Mouse (Mus musculus) limb, embryonic 15.5 days (tissue): ENCODE results near the gene Btbd9. TPM values are rescaled to one million over a fixed set of nuclear protein-coding genes. Genes with fewer than 3 reads are reported as not detected.

Experiments used
- ATAC-seq: fragments of 200-750 bp; cut with Nextera tagmentation; 2 replicates; pipeline ENCODE4 v1.8.0; 2017; ENCODE audit warnings: low read depth, moderate TSS enrichment; ENCODE audit not compliant: insufficient number of reproducible peaks, low FRiP score, low TSS enrichment
- H3K27ac ChIP-seq: fragments of 300-500 bp; sonication (generic); 2 replicates; pipeline ENCODE4 v1.5.1; 2015; ENCODE audit warnings: moderate library complexity, mild to moderate bottlenecking, inconsistent platforms
- H3K27me3 ChIP-seq: fragments of 300-500 bp; sonication (generic); 2 replicates; pipeline ENCODE4 v1.6.1; 2015; ENCODE audit warnings: inconsistent platforms
- H3K36me3 ChIP-seq: fragments of 300-500 bp; sonication (generic); 2 replicates; pipeline ENCODE4 v1.6.1; 2015; ENCODE audit warnings: inconsistent platforms
- H3K4me1 ChIP-seq: fragments of 300-500 bp; sonication (generic); 2 replicates; pipeline ENCODE4 v1.6.1; 2015; ENCODE audit warnings: inconsistent platforms
- H3K4me2 ChIP-seq: fragments of 300-500 bp; sonication (generic); 2 replicates; pipeline ENCODE4 v1.6.1; 2015; ENCODE audit warnings: mild to moderate bottlenecking, inconsistent platforms
- H3K4me3 ChIP-seq: fragments of 300-500 bp; sonication (generic); 2 replicates; pipeline ENCODE4 v1.5.1; 2015; ENCODE audit warnings: mild to moderate bottlenecking, inconsistent platforms
- H3K9ac ChIP-seq: fragments of 300-500 bp; sonication (generic); 2 replicates; pipeline ENCODE4 v1.6.1; 2015; ENCODE audit warnings: inconsistent platforms
- H3K9me3 ChIP-seq: fragments of 300-500 bp; sonication (generic); 2 replicates; pipeline ENCODE4 v1.6.1; 2016; ENCODE audit warnings: inconsistent platforms
- WGBS: fragments of 180-500 bp; shearing (Covaris S2); methylation state at CpG from one replicate; pipeline ENCODE4 v1.1.7; 2015; 5-methylcytosine and 5-hydroxymethylcytosine counted together
- polyA plus RNA-seq: library from polyadenylated mRNA; unstranded; fragments of >200 nt; fragmentation: Nextera tagmentation; extraction: Ambion mirVana; gene quantifications from 2 replicates; pipeline ENCODE4 v1.2.1, GENCODE M21; 2015

Btbd9 gene
- polyA plus RNA-seq, 1 experiment from 2014 or later = 54.5 TPM

GRCm38 (mm10) chr17:30239458-30239857 lies 336.8 kb downstream of the Btbd9 start:
- Histone ChIP-seq H3K4me1 (peaks cover 52% of the 10 kb centered on the region), H3K27me3 (no peaks in the 10 kb centered on the region), H3K4me2 (no peak overlapping the region), H3K36me3 (no peaks in the 10 kb centered on the region), H3K4me3 (no peak overlapping the region), H3K9ac (no peak overlapping the region), H3K9me3 (no peaks in the 10 kb centered on the region), H3K27ac (peak overlapping the region; percentile 66)
- 40% methylated on average over 5 of the region's 5 CpGs for WGBS
- peak; percentile 63; the same call in 1 of the 2 replicates for ATAC-seq

GRCm38 (mm10) chr17:30237600-30237999 lies 338.7 kb downstream of the Btbd9 start:
- peaks cover 50% of the 10 kb centered on the region for H3K4me1 ChIP-seq
- ATAC-seq = no peak
- 68% methylated on average over 7 of the region's 7 CpGs for WGBS

GRCm38 (mm10) chr17:30236611-30237010 lies 339.7 kb downstream of the Btbd9 start:
- H3K27ac ChIP-seq = no peak overlapping the region
- H3K36me3 ChIP-seq = no peaks in the 10 kb centered on the region
- 54% methylated on average over 6 of the region's 6 CpGs for WGBS
- H3K27me3 ChIP-seq = no peaks in the 10 kb centered on the region
- H3K4me3 ChIP-seq = no peak overlapping the region
- H3K4me1 ChIP-seq = peaks cover 42% of the 10 kb centered on the region
- ATAC-seq = no peak
- H3K9ac ChIP-seq = no peak overlapping the region
- no peak overlapping the region for H3K4me2 ChIP-seq
- H3K9me3 ChIP-seq = no peaks in the 10 kb centered on the region

More at GRCm38 (mm10) chr17:30237600-30237999, 338.7 kb downstream of the Btbd9 start:
- Histone ChIP-seq H3K27me3 (no peaks in the 10 kb centered on the region), H3K4me3 (no peak overlapping the region), H3K27ac (no peak overlapping the region), H3K9ac (no peak overlapping the region), H3K36me3 (no peaks in the 10 kb centered on the region), H3K4me2 (no peak overlapping the region), H3K9me3 (no peaks in the 10 kb centered on the region)

- 61% methylated on average over 4 of the region's 4 CpGs for WGBS
- no peak for ATAC-seq
- peaks cover 32% of the 10 kb centered on the region for H3K4me1 ChIP-seq
- H3K27me3 ChIP-seq = no peaks in the 10 kb centered on the region
- no peak overlapping the region for H3K27ac ChIP-seq
- H3K36me3 ChIP-seq = no peaks in the 10 kb centered on the region
- H3K4me2 ChIP-seq = no peak overlapping the region
- no peak overlapping the region for H3K9ac ChIP-seq
- H3K9me3 ChIP-seq = no peaks in the 10 kb centered on the region
- no peak overlapping the region for H3K4me3 ChIP-seq
These were observed 340.9 kb downstream of the Btbd9 start for GRCm38 (mm10) chr17:30235380-30235779.

GRCm38 (mm10) chr17:30232698-30233097 lies 343.6 kb downstream of the Btbd9 start:
- no peaks in the 10 kb centered on the region for H3K27me3 ChIP-seq
- peaks cover 13% of the 10 kb centered on the region; the same call in 1 of the 2 replicates for H3K4me1 ChIP-seq
- H3K4me3 ChIP-seq = no peak overlapping the region
- no peaks in the 10 kb centered on the region for H3K9me3 ChIP-seq
- ATAC-seq = no peak
- no peak overlapping the region for H3K9ac ChIP-seq
- H3K36me3 ChIP-seq = no peaks in the 10 kb centered on the region
- no peak overlapping the region for H3K4me2 ChIP-seq
- 59% methylated on average over 4 of the region's 4 CpGs for WGBS
- H3K27ac ChIP-seq = no peak overlapping the region

- 93% methylated on average over 1 of the region's 1 CpGs for WGBS
- H3K36me3 ChIP-seq = no peaks in the 10 kb centered on the region
- H3K27me3 ChIP-seq = no peaks in the 10 kb centered on the region
- no peaks in the 10 kb centered on the region for H3K9me3 ChIP-seq
- H3K4me3 ChIP-seq = no peak overlapping the region
- no peak for ATAC-seq
- H3K4me2 ChIP-seq = no peak overlapping the region
- H3K9ac ChIP-seq = no peak overlapping the region
- no peak overlapping the region for H3K27ac ChIP-seq
- H3K4me1 ChIP-seq = peaks cover 13% of the 10 kb centered on the region; the same call in 1 of the 2 replicates
These were observed 344.8 kb downstream of the Btbd9 start for GRCm38 (mm10) chr17:30231483-30231882.

- Histone ChIP-seq H3K36me3 (no peaks in the 10 kb centered on the region), H3K9ac (no peak overlapping the region), H3K27me3 (no peaks in the 10 kb centered on the region), H3K4me2 (no peak overlapping the region), H3K4me3 (no peak overlapping the region), H3K4me1 (peaks cover 17% of the 10 kb centered on the region), H3K9me3 (no peaks in the 10 kb centered on the region), H3K27ac (no peak overlapping the region)
- ATAC-seq = no peak
- WGBS = 76% methylated on average over 4 of the region's 4 CpGs
These were observed 345.9 kb downstream of the Btbd9 start for GRCm38 (mm10) chr17:30230428-30230827.

- Histone ChIP-seq H3K4me1 (peaks cover 27% of the 10 kb centered on the region), H3K4me3 (no peak overlapping the region), H3K27me3 (no peaks in the 10 kb centered on the region), H3K36me3 (no peaks in the 10 kb centered on the region), H3K9ac (no peak overlapping the region), H3K27ac (no peak overlapping the region), H3K4me2 (no peak overlapping the region), H3K9me3 (no peaks in the 10 kb centered on the region)
- no peak for ATAC-seq
- 83% methylated on average over 10 of the region's 10 CpGs for WGBS
These were observed 347.7 kb downstream of the Btbd9 start for GRCm38 (mm10) chr17:30228439-30229215.

GRCm38 (mm10) chr17:30225030-30225740 lies 351.1 kb downstream of the Btbd9 start:
- H3K27ac ChIP-seq = peak overlapping the region; percentile 61; the same call in 1 of the 2 replicates
- H3K4me3 ChIP-seq = no peak overlapping the region
- H3K9ac ChIP-seq = no peak overlapping the region
- WGBS = 33% methylated on average over 5 of the region's 5 CpGs
- H3K36me3 ChIP-seq = no peaks in the 10 kb centered on the region
- no peak overlapping the region for H3K4me2 ChIP-seq
- H3K4me1 ChIP-seq = peaks cover 43% of the 10 kb centered on the region
- H3K27me3 ChIP-seq = no peaks in the 10 kb centered on the region
- ATAC-seq = peak; percentile 32; the same call in 1 of the 2 replicates
- H3K9me3 ChIP-seq = no peaks in the 10 kb centered on the region

GRCm38 (mm10) chr17:30222837-30223236 lies 353.5 kb downstream of the Btbd9 start:
- Histone ChIP-seq H3K4me2 (no peak overlapping the region), H3K27me3 (no peaks in the 10 kb centered on the region), H3K27ac (no peak overlapping the region), H3K9me3 (no peaks in the 10 kb centered on the region), H3K9ac (no peak overlapping the region), H3K36me3 (peaks cover 13% of the 10 kb centered on the region; the same call in 1 of the 2 replicates), H3K4me3 (no peak overlapping the region), H3K4me1 (peaks cover 43% of the 10 kb centered on the region)
- WGBS = 74% methylated on average over 12 of the region's 12 CpGs
- ATAC-seq = no peak

GRCm38 (mm10) chr17:30222361-30222760 lies 353.9 kb downstream of the Btbd9 start:
- no peak overlapping the region for H3K27ac ChIP-seq
- H3K4me3 ChIP-seq = no peak overlapping the region
- peaks cover 43% of the 10 kb centered on the region for H3K4me1 ChIP-seq
- H3K36me3 ChIP-seq = peaks cover 13% of the 10 kb centered on the region; the same call in 1 of the 2 replicates
- no peaks in the 10 kb centered on the region for H3K27me3 ChIP-seq
- ATAC-seq = no peak
- 70% methylated on average over 11 of the region's 11 CpGs for WGBS
- no peak overlapping the region for H3K9ac ChIP-seq
- H3K4me2 ChIP-seq = no peak overlapping the region
- H3K9me3 ChIP-seq = no peaks in the 10 kb centered on the region

- WGBS = 69% methylated on average over 14 of the region's 14 CpGs
- Histone ChIP-seq H3K36me3 (peaks cover 13% of the 10 kb centered on the region; the same call in 1 of the 2 replicates), H3K4me3 (no peak overlapping the region), H3K9me3 (no peaks in the 10 kb centered on the region), H3K4me1 (peaks cover 47% of the 10 kb centered on the region), H3K9ac (no peak overlapping the region), H3K27me3 (no peaks in the 10 kb centered on the region), H3K27ac (no peak overlapping the region), H3K4me2 (no peak overlapping the region)
- no peak for ATAC-seq
These were observed 354.6 kb downstream of the Btbd9 start for GRCm38 (mm10) chr17:30221677-30222076.
